Mouse (Mus musculus): ENCODE results near the gene Neurl1a.

- TF ChIP-seq CTCF (IDR thresholded peaks at IDR 0.05; ENCODE audit: borderline replicate concordance, insufficient read depth, low read depth, low read length) = no peak
- no peak for TF ChIP-seq POLR2A (IDR thresholded peaks at IDR 0.05; ENCODE audit: borderline replicate concordance, insufficient read depth, low read length)
Measured at GRCm38 (mm10) chr19:47240076-47240475, 61.5 kb downstream of the Neurl1a start.
